Mouse (Mus musculus) midbrain, embryonic 13.5 days (tissue): Measurements from ENCODE around the gene Dhrs4. TPM values are rescaled to one million over a fixed set of nuclear protein-coding genes. Genes with fewer than 3 reads are reported as not detected.

ENCODE experiments used
- ATAC-seq: fragments of 200-750 bp; cut with Nextera tagmentation; 2 replicates; pipeline ENCODE4 v1.8.0; 2017; ENCODE audit warnings: mild to moderate bottlenecking, moderate TSS enrichment, moderate library complexity
- H3K27ac ChIP-seq: fragments of 300-500 bp; sonication (generic); 2 replicates; pipeline ENCODE4 v1.5.1; 2015; ENCODE audit warnings: inconsistent platforms, mild to moderate bottlenecking, moderate library complexity
- H3K27me3 ChIP-seq: fragments of 300-500 bp; sonication (generic); 2 replicates; pipeline ENCODE4 v1.6.1; 2015; ENCODE audit warnings: mild to moderate bottlenecking, inconsistent platforms
- H3K36me3 ChIP-seq: fragments of 300-500 bp; sonication (generic); 2 replicates; pipeline ENCODE4 v1.6.1; 2015; ENCODE audit warnings: mild to moderate bottlenecking, inconsistent platforms
- H3K4me1 ChIP-seq: fragments of 300-500 bp; sonication (generic); replicated peaks from 2 replicates; pipeline ENCODE4 v1.6.1; 2015; ENCODE audit warnings: inconsistent platforms
- H3K4me2 ChIP-seq: fragments of 300-500 bp; sonication (generic); replicated peaks from 2 replicates; pipeline ENCODE4 v1.6.1; 2015; ENCODE audit warnings: moderate library complexity, mild to moderate bottlenecking, inconsistent platforms
- H3K4me3 ChIP-seq: fragments of 300-500 bp; sonication (generic); replicated peaks from 2 replicates; pipeline ENCODE4 v1.5.1; 2015; ENCODE audit warnings: mild to moderate bottlenecking, inconsistent platforms
- H3K9ac ChIP-seq: fragments of 300-500 bp; sonication (generic); replicated peaks from 2 replicates; pipeline ENCODE4 v1.6.1; 2015; ENCODE audit warnings: mild to moderate bottlenecking, inconsistent platforms
- H3K9me3 ChIP-seq: fragments of 300-500 bp; sonication (generic); 2 replicates; pipeline ENCODE4 v1.6.1; 2016; ENCODE audit warnings: mild to moderate bottlenecking, inconsistent platforms
- WGBS: fragments of 180-500 bp; shearing (Covaris S2); methylation state at CpG from one replicate; pipeline ENCODE4 v1.1.7; 2015; 5-methylcytosine and 5-hydroxymethylcytosine counted together
- polyA plus RNA-seq: library from polyadenylated mRNA; unstranded; fragments of >200 nt; fragmentation: Nextera tagmentation; extraction: Ambion mirVana; gene quantifications from 2 replicates; pipeline ENCODE4 v1.2.1, GENCODE M21; 2015

Gene Dhrs4
- polyA plus RNA-seq, 1 experiment from 2014 or later, result 31.6 TPM

DNA sequence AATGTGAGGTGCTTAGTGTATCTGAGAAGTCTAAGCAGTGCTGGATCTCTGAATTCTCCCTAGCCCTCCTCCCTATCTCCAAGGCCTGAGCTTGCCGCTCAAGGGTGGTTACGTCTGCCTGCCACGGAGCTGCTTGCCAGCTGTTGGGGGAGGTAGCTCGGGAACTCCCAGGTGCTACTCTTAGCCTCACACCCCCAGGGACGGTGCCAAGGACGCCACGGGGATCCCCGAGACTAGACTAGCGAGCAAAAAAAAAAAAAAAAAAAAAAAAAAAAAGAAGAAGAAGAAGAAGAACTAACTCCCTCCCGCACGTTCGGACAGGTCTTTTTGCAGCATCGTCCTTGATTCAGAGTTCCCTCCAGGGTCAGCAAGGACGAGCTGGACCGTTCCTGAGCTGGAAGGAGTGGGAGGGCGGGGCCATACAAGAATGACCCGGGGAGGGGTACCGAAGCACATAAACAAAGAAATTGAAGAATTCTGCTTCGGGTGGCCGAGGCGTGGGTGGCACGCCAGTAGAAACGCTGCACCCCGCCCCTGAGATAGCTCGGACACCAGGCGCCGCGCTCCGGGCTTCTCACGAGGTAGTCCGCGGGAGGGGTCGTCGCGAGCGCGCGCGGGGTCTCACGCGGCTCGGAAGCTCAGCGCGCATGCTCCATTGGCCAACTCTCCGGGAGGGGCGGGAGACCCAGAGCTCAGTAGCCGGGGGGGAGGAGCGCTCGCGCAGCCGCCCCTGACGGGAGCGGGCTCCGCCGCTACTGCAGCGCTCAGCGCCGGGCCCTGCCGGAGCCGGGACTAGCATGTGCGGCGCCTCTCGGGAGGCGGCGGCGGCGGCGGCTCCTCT, 12.0 kb downstream of the Dhrs4 start, which contains the start of gene Carmil3:
Gene Carmil3, plus strand, starts transcription at position 291 of the 841 bp plus-strand sequence.
- ATAC-seq, result peak; percentile 91
- no peaks in the 10 kb centered on the region for H3K27me3 ChIP-seq
- peak within 1 kb of the TSS; percentile 94 for H3K27ac ChIP-seq
- peak within 1 kb of the TSS; percentile 87 for H3K4me3 ChIP-seq
- peaks cover 26% of the 10 kb centered on the region for H3K4me1 ChIP-seq
- H3K9me3 ChIP-seq, result no peaks in the 10 kb centered on the region
- H3K4me2 ChIP-seq, result peak within 1 kb of the TSS; percentile 72
- WGBS, result under 1% methylated on average over 61 of the region's 68 CpGs
- peak within 1 kb of the TSS; percentile 90 for H3K9ac ChIP-seq
- peaks cover 27% of the 10 kb centered on the region for H3K36me3 ChIP-seq

DNA sequence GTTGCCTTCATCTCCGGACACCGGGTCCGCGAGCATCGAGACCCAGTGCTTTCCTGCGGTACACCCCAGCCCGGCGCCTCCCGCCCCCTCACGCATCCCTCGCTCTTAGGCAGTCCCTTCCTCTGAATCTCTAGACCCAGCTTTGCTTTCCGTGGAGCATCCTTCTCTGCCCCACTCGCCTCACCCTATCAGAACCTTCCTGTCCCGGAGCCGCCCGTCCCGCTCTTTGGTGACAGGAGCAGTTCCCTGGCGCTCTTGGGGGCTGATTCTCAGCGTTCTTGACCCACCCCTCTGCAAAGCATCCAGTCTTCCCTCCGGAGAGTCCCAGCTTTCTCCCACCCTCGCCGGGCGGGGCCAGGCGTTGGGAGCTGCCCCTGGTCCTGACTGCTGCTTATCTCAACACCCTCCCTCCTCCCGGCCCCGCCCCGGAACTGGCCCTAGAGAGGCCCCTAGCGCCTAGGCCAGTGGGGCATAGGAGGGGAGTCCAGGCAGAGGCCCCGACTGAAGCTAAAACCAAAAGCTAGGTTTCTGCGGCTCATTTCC, 12.8 kb downstream of the Dhrs4 start:
- H3K4me3 ChIP-seq, result peak overlapping the region; percentile 87
- under 1% methylated on average over 30 of the region's 30 CpGs for WGBS

DNA sequence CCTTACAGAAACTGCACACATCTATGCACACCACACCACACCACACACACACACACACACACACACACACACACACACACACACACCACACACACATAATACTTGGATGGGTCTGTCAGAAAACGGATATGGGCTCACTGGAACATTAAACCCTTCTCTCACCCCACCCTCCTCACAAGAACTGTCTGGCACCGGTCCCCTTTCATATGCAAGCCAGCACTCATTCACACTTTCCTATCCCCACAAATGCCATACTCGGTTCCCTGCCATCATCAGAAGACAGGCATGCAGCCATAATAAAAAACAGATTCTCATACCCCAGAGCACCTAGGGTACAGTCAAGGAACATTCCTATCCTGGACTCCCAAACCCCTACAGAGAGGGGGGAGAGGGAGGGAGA, 13.5 kb downstream of the Dhrs4 start:
- peak overlapping the region; percentile 72 for H3K4me2 ChIP-seq
- no peak overlapping the region for H3K27ac ChIP-seq
- ATAC-seq, result no peak
- H3K9ac ChIP-seq, result peak overlapping the region; percentile 90
- 60% methylated on average over 3 of the region's 3 CpGs for WGBS
- peak overlapping the region; percentile 87 for H3K4me3 ChIP-seq
- no peaks in the 10 kb centered on the region for H3K9me3 ChIP-seq
- H3K27me3 ChIP-seq, result no peaks in the 10 kb centered on the region
- H3K36me3 ChIP-seq, result peaks cover 41% of the 10 kb centered on the region
- peaks cover 26% of the 10 kb centered on the region for H3K4me1 ChIP-seq

More for the DNA sequence above, 12.8 kb downstream of the Dhrs4 start:
- Histone ChIP-seq H3K9ac (peak overlapping the region; percentile 90), H3K27ac (peak overlapping the region; percentile 94), H3K4me2 (peak overlapping the region; percentile 72), H3K4me1 (peaks cover 26% of the 10 kb centered on the region), H3K27me3 (no peaks in the 10 kb centered on the region), H3K36me3 (peaks cover 35% of the 10 kb centered on the region), H3K9me3 (no peaks in the 10 kb centered on the region)
- ATAC-seq, result peak; percentile 81

DNA sequence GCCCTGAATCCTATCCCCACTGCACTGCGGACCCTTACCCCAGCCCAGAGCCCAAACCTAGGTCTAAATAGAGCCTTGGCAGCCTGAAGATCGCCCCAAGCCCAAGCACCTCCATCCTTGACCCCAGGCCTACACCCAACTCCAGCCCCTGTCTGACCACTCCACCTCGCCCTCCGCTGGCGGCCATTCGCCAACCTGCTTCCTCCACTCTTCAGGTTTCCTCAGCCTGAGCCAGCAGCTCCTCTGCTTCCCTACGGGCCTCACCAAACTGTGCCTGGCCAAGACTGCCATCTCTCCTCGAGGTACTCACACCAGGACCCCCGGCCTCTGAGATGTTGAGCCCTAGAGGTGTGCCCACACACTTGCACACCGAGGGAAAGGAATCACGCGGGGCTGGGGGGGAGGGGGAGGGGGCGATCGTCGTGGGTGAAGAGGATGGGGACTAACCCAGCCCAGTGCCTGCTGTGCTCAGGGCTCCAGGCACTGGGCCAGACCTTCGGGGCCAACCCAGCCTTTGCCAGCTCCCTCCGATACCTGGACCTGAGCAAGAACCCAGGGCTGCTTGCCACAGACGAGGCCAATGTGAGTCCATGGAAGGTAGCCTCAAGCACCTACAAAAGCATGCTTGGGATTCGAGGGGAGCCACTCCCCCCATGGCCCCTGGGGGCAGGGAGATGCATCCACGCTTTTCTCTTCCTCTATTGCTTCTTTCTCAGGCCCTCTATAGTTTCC, 17.1 kb downstream of the Dhrs4 start:
- H3K27ac ChIP-seq, result no peak overlapping the region
- H3K36me3 ChIP-seq, result peaks cover 70% of the 10 kb centered on the region
- H3K9ac ChIP-seq, result no peak overlapping the region

DNA sequence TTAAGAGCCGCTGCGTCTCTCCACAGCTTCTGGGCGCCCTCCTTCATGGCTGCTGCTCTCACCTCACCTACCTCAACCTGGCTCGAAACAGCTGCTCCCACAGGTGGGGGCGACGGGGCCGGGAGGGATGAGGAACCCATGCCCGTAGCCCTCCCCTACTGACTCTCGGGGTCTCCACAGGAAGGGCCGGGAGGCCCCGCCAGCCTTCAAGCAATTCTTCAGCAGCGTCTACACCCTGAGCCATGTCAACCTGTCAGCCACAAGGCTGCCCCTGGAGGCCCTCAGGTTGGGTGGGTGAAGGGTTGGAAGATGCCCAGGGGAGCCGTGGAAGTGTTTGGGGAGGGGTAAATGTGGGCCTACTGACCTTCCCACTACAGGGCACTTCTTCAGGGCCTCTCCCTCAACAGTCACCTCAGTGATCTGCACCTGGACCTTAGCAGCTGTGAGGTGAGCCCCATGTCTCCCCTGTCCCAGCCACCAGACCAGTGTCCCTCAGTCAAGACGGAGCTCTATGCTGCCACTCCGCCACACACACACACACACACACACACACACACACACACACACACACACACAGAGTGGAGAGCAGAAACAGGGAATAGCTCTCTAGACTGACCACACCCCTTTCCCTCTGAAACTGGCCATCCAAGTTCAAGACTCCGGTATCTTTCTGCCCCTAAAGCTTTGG, 18.3 kb downstream of the Dhrs4 start:
- Histone ChIP-seq H3K4me1 (peaks cover 16% of the 10 kb centered on the region), H3K27ac (no peak overlapping the region), H3K4me2 (no peak overlapping the region), H3K36me3 (peaks cover 82% of the 10 kb centered on the region), H3K9me3 (no peaks in the 10 kb centered on the region), H3K9ac (no peak overlapping the region), H3K27me3 (no peaks in the 10 kb centered on the region), H3K4me3 (no peak overlapping the region)
- ATAC-seq, result peak; percentile 57
- WGBS, result 82% methylated on average over 15 of the region's 16 CpGs

More for the DNA sequence above, 17.1 kb downstream of the Dhrs4 start:
- Histone ChIP-seq H3K4me2 (no peak overlapping the region), H3K27me3 (no peaks in the 10 kb centered on the region), H3K9me3 (no peaks in the 10 kb centered on the region), H3K4me3 (no peak overlapping the region), H3K4me1 (peaks cover 21% of the 10 kb centered on the region)
- ATAC-seq, result no peak
- WGBS, result 76% methylated on average over 20 of the region's 20 CpGs

DNA sequence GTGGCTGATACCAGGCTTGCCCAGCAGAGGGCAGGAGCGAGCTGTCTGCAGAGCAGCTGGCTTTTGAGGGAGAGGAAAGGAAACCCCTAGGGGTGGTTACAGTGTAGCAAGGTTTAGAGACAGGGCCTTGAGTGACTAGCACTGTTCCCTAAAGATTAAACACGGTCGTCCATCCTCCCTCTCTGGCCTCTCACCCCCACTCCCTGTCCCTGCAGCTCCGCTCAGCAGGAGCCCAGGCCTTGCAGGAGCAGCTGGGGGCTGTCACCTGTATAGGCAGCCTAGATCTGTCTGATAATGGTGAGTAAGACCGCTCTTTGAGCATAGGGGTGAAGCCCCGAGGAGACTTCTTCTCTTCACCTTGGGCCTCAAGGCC, 18.9 kb downstream of the Dhrs4 start:
- peaks cover 11% of the 10 kb centered on the region for H3K4me1 ChIP-seq
- no peak overlapping the region; the same call in 1 of the 2 replicates for H3K9ac ChIP-seq
- no peaks in the 10 kb centered on the region for H3K27me3 ChIP-seq
- ATAC-seq, result peak; percentile 78
- H3K4me3 ChIP-seq, result no peak overlapping the region
- no peaks in the 10 kb centered on the region for H3K9me3 ChIP-seq
- H3K36me3 ChIP-seq, result peaks cover 88% of the 10 kb centered on the region
- no peak overlapping the region for H3K27ac ChIP-seq
- no peak overlapping the region for H3K4me2 ChIP-seq
- 30% methylated on average over 6 of the region's 6 CpGs for WGBS

DNA sequence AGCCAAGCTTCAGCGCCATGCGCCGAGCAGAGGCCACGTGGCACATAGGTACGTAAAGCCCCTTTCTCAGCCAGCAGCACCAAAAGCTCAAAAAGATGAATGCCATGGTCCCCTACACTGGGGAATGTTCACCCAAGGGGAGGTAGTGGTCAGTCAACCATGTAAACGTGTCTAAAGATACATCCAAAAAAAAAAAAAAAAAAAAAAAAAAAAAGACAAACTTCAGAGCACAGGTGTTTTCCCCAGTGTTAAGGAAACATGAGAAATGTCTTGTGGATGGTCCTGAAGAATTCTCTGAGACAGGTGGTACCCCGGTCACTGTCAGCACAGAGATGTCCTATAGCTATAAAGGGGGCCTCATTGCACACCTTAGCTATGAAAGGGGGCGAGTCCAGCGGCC, 27.1 kb downstream of the Dhrs4 start:
- Histone ChIP-seq H3K9me3 (no peaks in the 10 kb centered on the region), H3K27ac (no peak overlapping the region), H3K36me3 (peaks cover 53% of the 10 kb centered on the region), H3K4me1 (peaks cover 9% of the 10 kb centered on the region; the same call in 1 of the 2 replicates), H3K4me3 (no peak overlapping the region), H3K9ac (no peak overlapping the region), H3K4me2 (no peak overlapping the region), H3K27me3 (no peaks in the 10 kb centered on the region)
- ATAC-seq, result no peak
- 92% methylated on average over 9 of the region's 9 CpGs for WGBS

DNA sequence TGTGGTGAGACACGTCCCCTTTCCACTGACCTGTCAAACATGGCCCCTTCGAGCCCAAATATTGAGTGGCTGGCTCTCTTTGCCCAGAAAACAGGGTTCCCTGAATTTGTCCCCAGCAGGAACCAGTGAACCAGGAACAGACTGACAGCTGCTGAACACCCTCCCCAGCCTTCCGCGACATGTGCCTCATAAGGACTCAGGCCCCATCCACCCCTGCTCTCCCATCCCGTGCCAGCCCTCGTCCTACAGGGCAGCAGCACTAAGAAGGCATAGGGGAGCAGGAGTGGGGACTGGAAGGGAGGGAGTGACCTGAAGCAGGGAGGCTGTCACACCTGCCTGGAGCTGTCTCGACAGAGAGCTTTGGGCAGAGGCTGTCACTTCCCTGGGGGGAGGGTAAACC, 29.2 kb downstream of the Dhrs4 start:
- H3K27ac ChIP-seq, result no peak overlapping the region; the same call in 1 of the 2 replicates
- no peak for ATAC-seq
- H3K9ac ChIP-seq, result no peak overlapping the region
- whole genome bisulfite sequencing, result 65% methylated on average over 7 of the region's 7 CpGs
- H3K36me3 ChIP-seq, result peaks cover 31% of the 10 kb centered on the region; the same call in 1 of the 2 replicates
- peaks cover 18% of the 10 kb centered on the region for H3K4me1 ChIP-seq
- H3K27me3 ChIP-seq, result no peaks in the 10 kb centered on the region
- H3K4me3 ChIP-seq, result no peak overlapping the region
- H3K4me2 ChIP-seq, result no peak overlapping the region
- no peaks in the 10 kb centered on the region for H3K9me3 ChIP-seq

DNA sequence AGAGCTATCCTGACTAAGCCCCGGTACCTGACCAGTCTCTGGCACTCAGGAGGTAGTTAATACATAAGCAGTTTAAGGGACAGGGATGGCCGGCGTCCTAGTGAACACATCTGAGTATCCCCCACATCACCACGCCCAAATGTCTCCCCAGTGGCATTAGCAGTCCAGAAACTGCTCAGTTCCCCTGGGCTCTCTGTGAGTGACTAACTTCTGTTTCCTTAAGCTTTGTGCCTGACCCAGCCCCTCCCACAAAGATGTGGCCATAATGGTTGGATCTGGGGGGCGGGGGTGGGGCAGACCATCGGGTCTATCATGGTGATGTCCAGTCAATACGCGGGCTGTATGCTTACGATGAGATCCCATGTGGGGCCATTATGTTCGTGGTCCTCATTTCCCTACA, 31.0 kb downstream of the Dhrs4 start:
- Histone ChIP-seq H3K9me3 (no peaks in the 10 kb centered on the region), H3K27me3 (no peaks in the 10 kb centered on the region), H3K4me1 (peaks cover 18% of the 10 kb centered on the region), H3K9ac (no peak overlapping the region), H3K4me2 (no peak overlapping the region), H3K36me3 (peaks cover 18% of the 10 kb centered on the region; the same call in 1 of the 2 replicates), H3K27ac (no peak overlapping the region), H3K4me3 (no peak overlapping the region)
- 79% methylated on average over 10 of the region's 10 CpGs for WGBS
- no peak for ATAC-seq

DNA sequence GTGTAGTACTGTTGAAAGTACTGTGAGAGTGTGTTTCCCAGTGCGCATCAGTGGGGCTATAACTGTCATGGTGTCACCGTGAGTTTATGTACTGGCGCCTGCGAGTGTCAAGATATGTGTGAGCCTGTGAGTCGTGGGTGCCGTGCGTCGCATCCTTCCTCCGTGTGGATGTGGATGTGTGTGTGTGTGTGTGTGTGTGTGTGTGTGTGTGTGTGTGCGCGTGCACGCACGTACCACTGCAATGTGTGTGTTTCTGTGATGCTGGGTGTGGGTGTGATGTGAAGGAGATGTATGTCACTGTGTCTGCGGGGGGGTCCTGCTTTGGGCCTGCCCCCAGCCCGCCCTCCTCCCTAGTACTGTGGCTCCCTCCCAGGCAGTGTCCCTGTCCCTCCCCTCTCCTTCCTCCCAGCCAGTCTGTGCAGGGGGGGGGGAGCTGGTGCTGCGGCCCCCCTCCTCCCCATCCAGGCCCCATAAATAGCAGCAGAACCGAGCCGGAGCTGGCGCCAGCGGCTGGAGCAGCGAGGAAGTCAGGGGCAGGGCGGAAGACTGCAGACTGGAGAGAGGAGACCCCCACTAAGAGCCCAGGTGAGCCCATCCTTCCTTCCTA, 31.7 kb downstream of the Dhrs4 start, which contains the start of gene Cpne6:
Gene Cpne6, plus strand, starts transcription at position 321 of the 607 bp plus-strand sequence.
- ATAC-seq, result no peak
- 81% methylated on average over 17 of the region's 22 CpGs for WGBS

DNA sequence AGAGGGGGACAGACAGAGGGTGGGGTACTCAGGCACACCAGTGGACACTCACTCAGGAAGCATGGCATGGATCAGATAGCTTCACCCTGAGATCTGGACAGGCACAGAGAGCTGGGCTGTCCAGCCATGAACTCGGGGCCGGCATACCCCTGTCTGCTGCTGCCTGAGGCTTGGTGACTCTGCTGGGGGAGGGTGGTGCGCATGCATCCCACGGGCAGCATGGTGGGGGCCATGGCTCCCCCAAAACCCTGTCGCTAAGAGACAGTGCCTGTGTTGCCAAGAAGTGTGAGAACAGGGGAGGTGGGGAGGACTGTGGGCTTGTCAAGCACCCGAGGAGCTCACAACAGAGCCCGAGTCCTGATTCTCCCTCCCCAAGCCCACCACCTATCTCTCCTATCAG, 32.5 kb downstream of the Dhrs4 start:
- Histone ChIP-seq H3K36me3 (peaks cover 18% of the 10 kb centered on the region; the same call in 1 of the 2 replicates), H3K27me3 (no peaks in the 10 kb centered on the region), H3K4me3 (no peak overlapping the region), H3K27ac (no peak overlapping the region), H3K9me3 (no peaks in the 10 kb centered on the region), H3K9ac (no peak overlapping the region), H3K4me1 (peaks cover 18% of the 10 kb centered on the region), H3K4me2 (no peak overlapping the region)
- WGBS, result 60% methylated on average over 7 of the region's 7 CpGs
- ATAC-seq, result peak; percentile 39

More for the DNA sequence above, 31.7 kb downstream of the Dhrs4 start, which contains the start of gene Cpne6:
- H3K4me3 ChIP-seq, result no peak within 1 kb of the TSS
- peaks cover 18% of the 10 kb centered on the region for H3K4me1 ChIP-seq
- no peaks in the 10 kb centered on the region for H3K27me3 ChIP-seq
- no peak within 1 kb of the TSS for H3K27ac ChIP-seq
- no peak within 1 kb of the TSS for H3K4me2 ChIP-seq
- no peak within 1 kb of the TSS for H3K9ac ChIP-seq
- no peaks in the 10 kb centered on the region for H3K9me3 ChIP-seq
- peaks cover 18% of the 10 kb centered on the region; the same call in 1 of the 2 replicates for H3K36me3 ChIP-seq
